Mouse (Mus musculus): ENCODE results near the gene Slc1a3. TPM values are rescaled to one million over a fixed set of nuclear protein-coding genes. Genes with fewer than 3 reads are reported as not detected.

Gene Slc1a3
- polyA plus RNA-seq, 1 experiment from 2014 or later, result 256 TPM

GRCm38 (mm10) chr15:8686846-8687245, 23.7 kb downstream of the Slc1a3 start:
- no peak for ATAC-seq
- 96% methylated on average over 4 of the region's 4 CpGs for WGBS
- no peaks in the 10 kb centered on the region for H3K27me3 ChIP-seq (replicated peaks; ENCODE audit: control insufficient read depth, insufficient read depth, low read length)
- H3K27ac ChIP-seq (ENCODE audit: low read depth, low read length), result no peak overlapping the region
- no peak overlapping the region for H3K4me3 ChIP-seq (ENCODE audit: low read length)
- H3K9ac ChIP-seq (ENCODE audit: low read depth, low read length), result no peak overlapping the region
- H3K9me3 ChIP-seq (ENCODE audit: control insufficient read depth, low read length), result no peaks in the 10 kb centered on the region
- no peak overlapping the region for H3K4me2 ChIP-seq (ENCODE audit: low read length)
- peaks cover 4% of the 10 kb centered on the region; the same call in 1 of the 2 replicates for H3K4me1 ChIP-seq (ENCODE audit: control insufficient read depth, insufficient read depth, low read depth, low read length)
- no peaks in the 10 kb centered on the region for H3K36me3 ChIP-seq (ENCODE audit: control insufficient read depth, insufficient read depth, low read length)

GRCm38 (mm10) chr15:8685506-8685905, 25.1 kb downstream of the Slc1a3 start:
- H3K4me2 ChIP-seq (ENCODE audit: low read length), result no peak overlapping the region
- ATAC-seq, result no peak

GRCm38 (mm10) chr15:8684263-8684662, 26.3 kb downstream of the Slc1a3 start:
- peaks cover 5% of the 10 kb centered on the region; the same call in 1 of the 2 replicates for H3K4me1 ChIP-seq (ENCODE audit: control insufficient read depth, insufficient read depth, low read depth, low read length)
- H3K9me3 ChIP-seq (ENCODE audit: control insufficient read depth, low read length), result no peaks in the 10 kb centered on the region
- WGBS, result 64% methylated on average over 3 of the region's 3 CpGs

More at GRCm38 (mm10) chr15:8685506-8685905, 25.1 kb downstream of the Slc1a3 start:
- H3K4me3 ChIP-seq (ENCODE audit: low read length), result no peak overlapping the region
- no peaks in the 10 kb centered on the region for H3K27me3 ChIP-seq (replicated peaks; ENCODE audit: control insufficient read depth, insufficient read depth, low read length)
- H3K9me3 ChIP-seq (ENCODE audit: control insufficient read depth, low read length), result no peaks in the 10 kb centered on the region
- no peak overlapping the region for H3K9ac ChIP-seq (ENCODE audit: low read depth, low read length)
- H3K36me3 ChIP-seq (ENCODE audit: control insufficient read depth, insufficient read depth, low read length), result no peaks in the 10 kb centered on the region
- H3K27ac ChIP-seq (ENCODE audit: low read depth, low read length), result no peak overlapping the region
- WGBS, result 83% methylated on average over 7 of the region's 7 CpGs
- peaks cover 5% of the 10 kb centered on the region; the same call in 1 of the 2 replicates for H3K4me1 ChIP-seq (ENCODE audit: control insufficient read depth, insufficient read depth, low read depth, low read length)

GRCm38 (mm10) chr15:8682871-8683270, 27.7 kb downstream of the Slc1a3 start:
- no peaks in the 10 kb centered on the region for H3K36me3 ChIP-seq (ENCODE audit: control insufficient read depth, insufficient read depth, low read length)
- H3K4me3 ChIP-seq (ENCODE audit: low read length), result no peak overlapping the region
- H3K4me1 ChIP-seq (ENCODE audit: control insufficient read depth, insufficient read depth, low read depth, low read length), result peaks cover 5% of the 10 kb centered on the region; the same call in 1 of the 2 replicates
- WGBS, result 91% methylated on average over 3 of the region's 3 CpGs
- no peaks in the 10 kb centered on the region for H3K27me3 ChIP-seq (replicated peaks; ENCODE audit: control insufficient read depth, insufficient read depth, low read length)
- H3K27ac ChIP-seq (ENCODE audit: low read depth, low read length), result no peak overlapping the region
- no peak for ATAC-seq
- H3K9ac ChIP-seq (ENCODE audit: low read depth, low read length), result no peak overlapping the region
- H3K9me3 ChIP-seq (ENCODE audit: control insufficient read depth, low read length), result no peaks in the 10 kb centered on the region
- no peak overlapping the region for H3K4me2 ChIP-seq (ENCODE audit: low read length)

More at GRCm38 (mm10) chr15:8684263-8684662, 26.3 kb downstream of the Slc1a3 start:
- H3K4me2 ChIP-seq (ENCODE audit: low read length), result no peak overlapping the region
- H3K27ac ChIP-seq (ENCODE audit: low read depth, low read length), result no peak overlapping the region
- ATAC-seq, result peak; percentile 54; the same call in 1 of the 2 replicates
- H3K9ac ChIP-seq (ENCODE audit: low read depth, low read length), result no peak overlapping the region
- no peak overlapping the region for H3K4me3 ChIP-seq (ENCODE audit: low read length)
- no peaks in the 10 kb centered on the region for H3K36me3 ChIP-seq (ENCODE audit: control insufficient read depth, insufficient read depth, low read length)
- no peaks in the 10 kb centered on the region for H3K27me3 ChIP-seq (replicated peaks; ENCODE audit: control insufficient read depth, insufficient read depth, low read length)

- Histone ChIP-seq H3K9me3 (ENCODE audit: control insufficient read depth, low read length) (no peaks in the 10 kb centered on the region), H3K4me2 (ENCODE audit: low read length) (no peak overlapping the region), H3K9ac (ENCODE audit: low read depth, low read length) (no peak overlapping the region), H3K4me3 (ENCODE audit: low read length) (no peak overlapping the region), H3K27ac (ENCODE audit: low read depth, low read length) (no peak overlapping the region), H3K27me3 (replicated peaks; ENCODE audit: control insufficient read depth, insufficient read depth, low read length) (no peaks in the 10 kb centered on the region), H3K4me1 (ENCODE audit: control insufficient read depth, insufficient read depth, low read depth, low read length) (peaks cover 5% of the 10 kb centered on the region; the same call in 1 of the 2 replicates), H3K36me3 (ENCODE audit: control insufficient read depth, insufficient read depth, low read length) (no peaks in the 10 kb centered on the region)
- 84% methylated on average over 9 of the region's 9 CpGs for WGBS
- ATAC-seq, result no peak
These were observed 28.1 kb downstream of the Slc1a3 start for GRCm38 (mm10) chr15:8682421-8682820.

- H3K9ac ChIP-seq (ENCODE audit: low read depth, low read length), result no peak overlapping the region
- H3K4me2 ChIP-seq (ENCODE audit: low read length), result no peak overlapping the region
- WGBS, result 39% methylated on average over 7 of the region's 7 CpGs
- H3K9me3 ChIP-seq (ENCODE audit: control insufficient read depth, low read length), result no peaks in the 10 kb centered on the region
- no peak overlapping the region for H3K4me3 ChIP-seq (ENCODE audit: low read length)
- ATAC-seq, result no peak
- no peak overlapping the region for H3K27ac ChIP-seq (ENCODE audit: low read depth, low read length)
- peaks cover 5% of the 10 kb centered on the region; the same call in 1 of the 2 replicates for H3K4me1 ChIP-seq (ENCODE audit: control insufficient read depth, insufficient read depth, low read depth, low read length)
- no peaks in the 10 kb centered on the region for H3K27me3 ChIP-seq (replicated peaks; ENCODE audit: control insufficient read depth, insufficient read depth, low read length)
- H3K36me3 ChIP-seq (ENCODE audit: control insufficient read depth, insufficient read depth, low read length), result no peaks in the 10 kb centered on the region
These were observed 28.6 kb downstream of the Slc1a3 start for GRCm38 (mm10) chr15:8681971-8682370.

GRCm38 (mm10) chr15:8681009-8681408, 29.6 kb downstream of the Slc1a3 start:
- H3K4me3 ChIP-seq (ENCODE audit: low read length), result no peak overlapping the region
- peaks cover 5% of the 10 kb centered on the region; the same call in 1 of the 2 replicates for H3K4me1 ChIP-seq (ENCODE audit: control insufficient read depth, insufficient read depth, low read depth, low read length)
- 82% methylated on average over 5 of the region's 5 CpGs for WGBS

GRCm38 (mm10) chr15:8676959-8677358, 33.6 kb downstream of the Slc1a3 start:
- whole genome bisulfite sequencing, result 95% methylated on average over 2 of the region's 2 CpGs
- ATAC-seq, result no peak

More at GRCm38 (mm10) chr15:8681009-8681408, 29.6 kb downstream of the Slc1a3 start:
- no peak overlapping the region for H3K4me2 ChIP-seq (ENCODE audit: low read length)
- H3K36me3 ChIP-seq (ENCODE audit: control insufficient read depth, insufficient read depth, low read length), result no peaks in the 10 kb centered on the region
- H3K27me3 ChIP-seq (replicated peaks; ENCODE audit: control insufficient read depth, insufficient read depth, low read length), result no peaks in the 10 kb centered on the region
- H3K27ac ChIP-seq (ENCODE audit: low read depth, low read length), result no peak overlapping the region
- no peak overlapping the region for H3K9ac ChIP-seq (ENCODE audit: low read depth, low read length)
- H3K9me3 ChIP-seq (ENCODE audit: control insufficient read depth, low read length), result no peaks in the 10 kb centered on the region
- ATAC-seq, result no peak

GRCm38 (mm10) chr15:8676211-8676691, 34.3 kb downstream of the Slc1a3 start:
- H3K4me2 ChIP-seq (ENCODE audit: low read length), result no peak overlapping the region
- no peaks in the 10 kb centered on the region for H3K27me3 ChIP-seq (replicated peaks; ENCODE audit: control insufficient read depth, insufficient read depth, low read length)
- H3K27ac ChIP-seq (ENCODE audit: low read depth, low read length), result no peak overlapping the region
- no peak overlapping the region for H3K4me3 ChIP-seq (ENCODE audit: low read length)
- WGBS, result 74% methylated on average over 5 of the region's 5 CpGs
- H3K9me3 ChIP-seq (ENCODE audit: control insufficient read depth, low read length), result no peaks in the 10 kb centered on the region
- ATAC-seq, result no peak
- H3K36me3 ChIP-seq (ENCODE audit: control insufficient read depth, insufficient read depth, low read length), result no peaks in the 10 kb centered on the region
- H3K4me1 ChIP-seq (ENCODE audit: control insufficient read depth, insufficient read depth, low read depth, low read length), result no peaks in the 10 kb centered on the region
- no peak overlapping the region for H3K9ac ChIP-seq (ENCODE audit: low read depth, low read length)

More at GRCm38 (mm10) chr15:8676959-8677358, 33.6 kb downstream of the Slc1a3 start:
- Histone ChIP-seq H3K9ac (ENCODE audit: low read depth, low read length) (no peak overlapping the region), H3K9me3 (ENCODE audit: control insufficient read depth, low read length) (no peaks in the 10 kb centered on the region), H3K4me1 (ENCODE audit: control insufficient read depth, insufficient read depth, low read depth, low read length) (peaks cover 2% of the 10 kb centered on the region; the same call in 1 of the 2 replicates), H3K27ac (ENCODE audit: low read depth, low read length) (no peak overlapping the region), H3K36me3 (ENCODE audit: control insufficient read depth, insufficient read depth, low read length) (no peaks in the 10 kb centered on the region), H3K4me2 (ENCODE audit: low read length) (no peak overlapping the region), H3K27me3 (replicated peaks; ENCODE audit: control insufficient read depth, insufficient read depth, low read length) (no peaks in the 10 kb centered on the region), H3K4me3 (ENCODE audit: low read length) (no peak overlapping the region)

All from hindbrain, embryonic 16.5 days (tissue).